Mouse (Mus musculus) small intestine, adult 2 months (tissue): Measurements from ENCODE around the gene Tlx2.

Experiments
- CTCF ChIP-seq: fragments of 200-500 bp; IDR thresholded peaks from 2 replicates; pipeline ENCODE4 v1.5.1; 2012; ENCODE audit warnings: low read depth, mild to moderate bottlenecking, control low read depth, inconsistent platforms, low read length, moderate library complexity, mixed read lengths; ENCODE audit not compliant: insufficient replicate concordance, insufficient read length; ENCODE audit errors: extremely low read depth
- POLR2A ChIP-seq: fragments of 200-500 bp; IDR thresholded peaks from 2 replicates; pipeline ENCODE4 v1.6.1; 2012; ENCODE audit warnings: low read depth, mild to moderate bottlenecking, control low read depth, inconsistent platforms, low read length, moderate library complexity

DNA sequence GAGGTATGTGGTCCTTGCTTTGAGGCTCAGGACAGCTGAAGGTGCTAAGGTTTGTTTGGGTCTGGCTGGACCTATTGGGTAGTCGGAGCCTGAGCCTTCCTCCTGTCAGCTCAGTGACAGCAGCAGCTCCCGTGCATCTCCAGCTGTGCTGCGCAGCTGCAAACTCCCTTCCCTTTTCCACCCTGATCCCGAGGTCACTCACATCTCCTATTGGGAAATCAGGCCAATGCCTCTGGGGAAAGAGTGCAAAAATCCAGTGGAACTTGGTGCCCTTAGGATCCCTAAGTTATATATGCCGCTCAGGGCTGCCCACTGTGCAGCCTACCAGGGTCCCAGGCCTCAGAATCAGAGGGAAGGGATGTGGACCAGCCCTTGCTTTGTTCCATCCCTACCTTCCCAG lies 13.4 kb upstream of the Tlx2 start:
- TF ChIP-seq CTCF = no peak
- TF ChIP-seq POLR2A = no peak
